Mouse (Mus musculus) cortical plate, adult 2 months (tissue): Measurements from ENCODE around the gene Gm9903. TPM values are rescaled to one million over a fixed set of nuclear protein-coding genes. Genes with fewer than 3 reads are reported as not detected.
A peak's percentile ranks its signal among the peaks of the same experiment; 100 is the strongest.

Experiments used
- H3K27ac ChIP-seq: fragments of 200-500 bp; 2 replicates; pipeline ENCODE4 v1.5.1; 2012; ENCODE audit warnings: low read length, control low read depth, inconsistent platforms; ENCODE audit not compliant: insufficient read depth
- H3K4me1 ChIP-seq: fragments of 200-500 bp; 2 replicates; pipeline ENCODE4 v1.6.1; 2011; ENCODE audit warnings: low read length; ENCODE audit not compliant: control insufficient read depth, insufficient read depth
- H3K4me3 ChIP-seq: fragments of 200-500 bp; 2 replicates; pipeline ENCODE4 v1.5.1; 2011; ENCODE audit warnings: mild to moderate bottlenecking, low read length, control low read depth; ENCODE audit not compliant: insufficient read depth
- CTCF ChIP-seq: fragments of 200-500 bp; IDR thresholded peaks from 2 replicates; pipeline ENCODE4 v1.5.1; 2011; ENCODE audit warnings: mild to moderate bottlenecking, control low read depth, low read length; ENCODE audit not compliant: insufficient read depth; ENCODE audit errors: extremely low read depth
- POLR2A ChIP-seq: fragments of 200-500 bp; IDR thresholded peaks from 2 replicates; pipeline ENCODE4 v1.6.1; 2011; ENCODE audit warnings: mild to moderate bottlenecking, low read length, control low read depth; ENCODE audit not compliant: insufficient read depth; ENCODE audit errors: extremely low read depth
- polyA plus RNA-seq: library from polyadenylated mRNA; depleted of rRNA; stranded (reverse); fragments of >200 nt; gene quantifications from 2 replicates; pipeline ENCODE4 v1.2.3, GENCODE M21; 2012

The Gm9903 gene
- polyA plus RNA-seq, 1 experiment, result 0.73 TPM

DNA sequence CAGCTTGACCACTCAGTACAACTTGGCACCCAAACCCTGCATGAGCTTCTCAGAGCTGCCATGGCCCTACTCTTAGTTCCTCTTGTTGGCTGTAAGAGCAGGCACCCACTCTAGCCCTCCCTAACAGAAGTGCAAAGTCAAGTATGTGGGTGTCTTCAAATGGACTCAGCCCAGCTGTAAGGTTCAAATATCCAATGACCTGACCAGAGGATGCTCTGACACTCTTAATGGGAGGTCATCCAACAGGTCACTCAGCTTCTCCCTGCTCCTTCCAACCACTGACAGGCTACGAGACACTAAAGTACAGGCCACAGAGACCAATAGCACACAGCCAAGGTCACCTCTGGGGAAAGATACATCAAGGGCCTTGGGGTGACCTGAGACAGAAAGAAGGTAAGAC lies 20.5 kb upstream of the Gm9903 start:
- no peak overlapping the region for H3K27ac ChIP-seq
- H3K4me1 ChIP-seq, result no peaks in the 10 kb centered on the region
- no peak overlapping the region for H3K4me3 ChIP-seq
- no peak for TF ChIP-seq CTCF
- no peak for TF ChIP-seq POLR2A

DNA sequence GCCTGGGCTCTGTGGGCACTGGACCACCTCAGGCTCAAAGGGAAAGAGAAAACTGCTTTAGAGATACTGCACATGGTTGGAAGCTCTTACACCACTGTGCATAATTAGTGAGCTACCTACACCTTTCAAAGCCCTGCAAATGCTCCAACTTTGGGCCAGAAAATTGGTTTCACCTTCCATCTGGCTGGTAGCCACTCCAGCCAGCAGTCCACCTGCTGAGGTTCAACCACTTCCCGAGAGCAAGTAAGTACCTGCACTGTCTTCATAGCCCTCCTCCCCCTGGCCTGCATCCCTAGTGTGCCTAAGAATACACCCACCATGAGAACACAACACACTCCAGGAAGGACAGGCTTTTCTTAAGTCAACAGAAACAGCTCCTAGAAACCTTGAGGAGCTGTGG lies 17.9 kb upstream of the Gm9903 start:
- Histone ChIP-seq H3K4me1 (no peaks in the 10 kb centered on the region), H3K4me3 (no peak overlapping the region), H3K27ac (no peak overlapping the region)
- TF ChIP-seq CTCF, result no peak
- no peak for TF ChIP-seq POLR2A

DNA sequence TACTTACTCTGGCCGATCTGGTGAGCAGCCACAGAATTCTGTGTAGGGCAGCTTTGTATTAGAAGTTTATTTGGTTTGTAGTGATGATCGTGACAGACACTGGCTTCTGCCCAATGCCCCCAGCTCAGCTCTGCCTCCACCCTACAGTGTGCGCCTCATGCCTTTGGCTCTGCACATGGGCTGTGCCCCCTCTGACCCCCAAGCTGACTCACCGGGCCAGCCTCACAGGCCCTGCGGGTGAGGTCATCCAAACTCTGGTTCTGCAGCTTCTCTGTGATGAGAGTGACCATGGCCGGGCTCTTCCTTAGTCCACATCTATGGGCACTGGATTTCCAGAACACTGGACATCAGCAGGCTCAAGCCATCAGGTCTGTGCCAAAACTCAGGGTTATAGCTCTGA lies 15.3 kb upstream of the Gm9903 start:
- Histone ChIP-seq H3K4me1 (no peaks in the 10 kb centered on the region), H3K27ac (no peak overlapping the region)
- TF ChIP-seq POLR2A (no peak), CTCF (no peak)

DNA sequence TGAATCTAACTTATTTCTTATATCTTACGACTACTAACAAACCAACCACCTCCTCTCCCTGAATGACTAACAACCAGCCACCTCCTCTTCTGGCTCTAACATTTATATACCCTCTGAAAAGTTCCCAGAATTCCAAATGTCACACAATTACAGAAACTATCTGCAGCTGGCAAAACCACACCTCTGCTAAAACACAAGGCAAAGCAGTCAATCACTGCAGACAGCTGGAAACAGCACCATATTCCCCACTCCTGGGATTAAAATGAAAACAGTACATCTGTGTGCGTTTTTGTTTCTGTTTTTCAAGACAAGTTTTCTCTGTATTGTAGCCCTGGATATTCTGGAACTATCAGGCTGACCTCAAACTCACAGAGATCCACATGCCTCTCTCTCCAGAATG lies 7.1 kb upstream of the Gm9903 start:
- Histone ChIP-seq H3K4me1 (0 out of 2 replicates have a peak, but pooled peaks cover under 1% of the 10 kb centered on the region), H3K27ac (no peak overlapping the region), H3K4me3 (no peak overlapping the region)
- no peak for TF ChIP-seq CTCF
- TF ChIP-seq POLR2A, result no peak

More for the DNA sequence above, 15.3 kb upstream of the Gm9903 start:
- H3K4me3 ChIP-seq, result no peak overlapping the region

DNA sequence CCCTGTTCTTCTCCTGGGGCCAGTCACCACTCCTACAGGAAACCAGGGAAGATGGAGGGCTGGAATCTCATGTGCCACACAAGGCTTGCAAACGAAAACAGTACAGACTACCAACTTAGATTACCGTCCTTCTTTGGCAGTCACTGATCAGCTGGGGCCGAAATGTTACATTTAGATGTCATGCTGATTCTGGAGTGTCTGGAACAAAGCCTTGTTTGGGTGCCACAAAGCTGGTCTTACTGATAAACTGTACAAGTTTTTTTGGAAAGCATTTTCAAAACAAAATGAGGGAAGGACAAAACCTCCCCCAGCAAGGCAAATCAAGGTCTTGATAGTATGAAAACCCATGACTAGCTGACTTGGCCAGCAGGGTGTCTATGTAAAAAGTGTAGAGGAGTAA lies 6.0 kb upstream of the Gm9903 start:
- Histone ChIP-seq H3K4me1 (peaks cover 7% of the 10 kb centered on the region; the same call in 1 of the 2 replicates), H3K4me3 (no peak overlapping the region), H3K27ac (no peak overlapping the region)
- TF ChIP-seq CTCF (no peak), POLR2A (no peak)

DNA sequence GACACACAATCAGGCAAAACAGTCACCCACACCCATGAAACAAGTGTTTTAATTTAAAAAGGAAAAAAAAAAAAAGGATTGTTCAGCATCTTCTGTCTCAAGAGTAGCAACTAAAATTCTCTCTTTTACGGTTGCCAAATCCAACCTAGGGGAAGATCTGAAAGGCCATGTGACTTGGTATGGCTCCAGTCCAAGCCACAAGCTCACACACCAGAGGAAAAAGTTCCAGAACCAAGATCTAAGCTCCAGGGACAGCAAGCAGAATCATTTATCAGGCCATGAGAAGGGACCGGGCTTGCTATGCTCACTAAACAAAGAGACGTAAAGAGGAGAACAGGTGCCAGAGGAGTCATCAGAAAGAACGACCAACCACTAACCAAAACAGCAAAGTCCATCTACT lies 1.8 kb upstream of the Gm9903 start:
- peak overlapping the region; percentile 70; the same call in 1 of the 2 replicates for H3K4me3 ChIP-seq
- TF ChIP-seq CTCF (no peak), POLR2A (no peak)
- H3K4me1 ChIP-seq, result peaks cover 7% of the 10 kb centered on the region; the same call in 1 of the 2 replicates
- no peak overlapping the region for H3K27ac ChIP-seq

- TF ChIP-seq CTCF, result no peak
- no peak for TF ChIP-seq POLR2A
- Histone ChIP-seq H3K4me3 (peak overlapping the region; percentile 70), H3K27ac (peak overlapping the region; percentile 73), H3K4me1 (peaks cover 7% of the 10 kb centered on the region; the same call in 1 of the 2 replicates)
These were observed 865 bp upstream of the Gm9903 start for GRCm38 (mm10) chr5:33628820-33629300.

- Histone ChIP-seq H3K27ac (no peak overlapping the region), H3K4me1 (peaks cover 7% of the 10 kb centered on the region; the same call in 1 of the 2 replicates), H3K4me3 (peak overlapping the region; percentile 70)
- TF ChIP-seq CTCF (no peak), POLR2A (no peak)
These were observed 336 bp downstream of the Gm9903 start for GRCm38 (mm10) chr5:33630061-33630460.

GRCm38 (mm10) chr5:33630615-33631014 lies 890 bp downstream of the Gm9903 start:
- TF ChIP-seq POLR2A (no peak), CTCF (no peak)
- H3K27ac ChIP-seq, result no peak overlapping the region
- H3K4me3 ChIP-seq, result peak overlapping the region; percentile 70; the same call in 1 of the 2 replicates
- H3K4me1 ChIP-seq, result peaks cover 7% of the 10 kb centered on the region; the same call in 1 of the 2 replicates

GRCm38 (mm10) chr5:33632526-33632925 lies 2.8 kb downstream of the Gm9903 start:
- Histone ChIP-seq H3K4me1 (peaks cover 7% of the 10 kb centered on the region; the same call in 1 of the 2 replicates), H3K4me3 (no peak overlapping the region), H3K27ac (no peak overlapping the region)
- TF ChIP-seq CTCF, result no peak
- TF ChIP-seq POLR2A, result no peak
